In the genomic region with DNA sequence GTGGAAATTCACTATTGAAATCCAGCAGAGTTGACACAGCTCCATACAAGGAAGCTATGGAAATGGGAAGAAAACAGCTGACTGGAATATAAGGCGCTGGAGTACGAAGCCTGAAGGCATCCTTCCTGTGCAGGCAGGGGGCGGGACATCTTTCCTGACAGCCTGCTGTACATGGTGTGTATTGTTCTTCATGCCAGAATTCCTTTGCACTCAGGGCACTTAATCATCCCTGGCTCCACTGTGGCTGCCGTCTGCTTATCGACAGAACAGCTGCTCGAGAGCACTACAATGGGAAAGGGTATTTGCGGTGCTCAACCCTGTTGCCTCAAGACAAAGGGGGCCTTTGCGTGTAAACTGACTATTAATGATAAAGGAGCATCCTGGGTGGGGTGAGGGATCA, we compare ENCODE assay signal across 8 mouse cellular contexts. TPM values are rescaled to one million over a fixed set of nuclear protein-coding genes. Genes with fewer than 3 reads are reported as not detected.
DNase-seq lines count a peak whose midpoint lies in the region; ATAC-seq lines count a peak whose summit lies in the region.

No protein-coding gene starts in this region.

- peak; percentile 3 for DNase-seq in gastrocnemius, postnatal 10 days
- no peak for DNase-seq in gastrocnemius, postnatal 36 days
- peak; percentile 8 for DNase-seq in adrenal gland, postnatal 25 days
- peak; percentile 59 for DNase-seq in hindbrain, embryonic 10.5 days (ENCODE audit: low spot score)
- peak; percentile 9 for DNase-seq in layer of hippocampus, adult 9-11 months
- peak; percentile 66 for DNase-seq in neural tube, embryonic 11.5 days (ENCODE audit: low spot score)
- no peak for DNase-seq in c-Kit-positive CD71-positive TER-119-positive erythroid progenitor cells, embryonic 14.5 days (ENCODE audit: low spot score)
- no peak for DNase-seq in gastrocnemius, postnatal 14 days

- 36% methylated on average over 8 of the region's 8 CpGs for WGBS in hindbrain, embryonic 10.5 days
- 31% methylated on average over 8 of the region's 8 CpGs for WGBS in neural tube, embryonic 11.5 days

- H3K27me3 ChIP-seq in hindbrain, embryonic 10.5 days (ENCODE audit: insufficient read depth, poor library complexity, severe bottlenecking): no peaks in the 10 kb centered on the region
- no peaks in the 10 kb centered on the region for H3K27me3 ChIP-seq in neural tube, embryonic 11.5 days (ENCODE audit: control insufficient read depth, insufficient read depth, low read length)

- no peak overlapping the region for H3K9ac ChIP-seq in neural tube, embryonic 11.5 days (ENCODE audit: low read length)

- H3K4me2 ChIP-seq in neural tube, embryonic 11.5 days (ENCODE audit: low read depth): no peak overlapping the region

- H3K4me1 ChIP-seq in hindbrain, embryonic 10.5 days (replicated peaks): peaks cover 10% of the 10 kb centered on the region; the same call in 1 of the 2 replicates
- peaks cover 3% of the 10 kb centered on the region; the same call in 1 of the 2 replicates for H3K4me1 ChIP-seq in neural tube, embryonic 11.5 days (ENCODE audit: control insufficient read depth, insufficient read depth, low read length)

- H3K4me3 ChIP-seq in hindbrain, embryonic 10.5 days: no peak overlapping the region
- H3K4me3 ChIP-seq in neural tube, embryonic 11.5 days (ENCODE audit: low read depth, low read length): no peak overlapping the region

- H3K36me3 ChIP-seq in hindbrain, embryonic 10.5 days: no peaks in the 10 kb centered on the region
- no peaks in the 10 kb centered on the region for H3K36me3 ChIP-seq in neural tube, embryonic 11.5 days (ENCODE audit: control insufficient read depth, insufficient read depth, low read length)

- ATAC-seq in neural tube, embryonic 11.5 days (ENCODE audit: insufficient read depth, low FRiP score, low TSS enrichment): peak; percentile 79

- H3K27ac ChIP-seq in hindbrain, embryonic 10.5 days: 0 out of 2 replicates have a peak overlapping the region, but pooled peaks have one; percentile 8
- no peak overlapping the region for H3K27ac ChIP-seq in neural tube, embryonic 11.5 days (ENCODE audit: low read depth, low read length)

- intact Hi-C loops in gastrocnemius, postnatal 36 days (cut with DNase I): no loop called here
- intact Hi-C loops in gastrocnemius, postnatal 14 days (cut with DNase I; ENCODE audit: low total_unique reads): no loop called here

- H3K9me3 ChIP-seq in hindbrain, embryonic 10.5 days: no peaks in the 10 kb centered on the region
- no peaks in the 10 kb centered on the region for H3K9me3 ChIP-seq in neural tube, embryonic 11.5 days (ENCODE audit: control insufficient read depth, low read length)

RNA-seq across cellular contexts. Expression of a gene that starts 33.0 kb away (rescaled TPM):
- total RNA-seq in gastrocnemius, postnatal 10 days (2021): 1 to 10 TPM; 5.2 to 5.8 TPM
- total RNA-seq in gastrocnemius, postnatal 36 days (2021): 1 to 10 TPM; 3.4 to 3.6 TPM
- total RNA-seq in adrenal gland, postnatal 25 days (2021): 65.6 and 72.0 TPM in 2 replicates
- 10.3 and 11.8 TPM in 2 replicates for polyA plus RNA-seq in hindbrain, embryonic 10.5 days (2016; fragmentation: Nextera tagmentation; extraction: Ambion mirVana)
- 12.7 and 14.2 TPM in 2 replicates for polyA plus RNA-seq in neural tube, embryonic 11.5 days (2014; fragmentation: Nextera tagmentation; extraction: Ambion mirVana)
- 1 to 10 TPM; 4.9 to 5.0 TPM for total RNA-seq in gastrocnemius, postnatal 14 days (2021)

Comparison
In these comparisons a context has a peak if more than half of its experiments do, and no peak if none do; other contexts are left out.
1. DNase-seq: peak in gastrocnemius, postnatal 10 days (single experiment), adrenal gland, postnatal 25 days (single experiment), hindbrain, embryonic 10.5 days (single experiment), layer of hippocampus, adult 9-11 months (single experiment) and neural tube, embryonic 11.5 days (single experiment); none in gastrocnemius, postnatal 36 days (0 of 2), c-Kit-positive CD71-positive TER-119-positive erythroid progenitor cells, embryonic 14.5 days (single experiment) and gastrocnemius, postnatal 14 days (single experiment).